Mouse (Mus musculus) cerebellum, adult 9-11 months (tissue): ENCODE data around the gene Mpo.

Experiments
- DNase-seq: peaks from one replicate; pipeline ENCODE4 v3.0.0; 2022

The Mpo gene

GRCm38 (mm10) chr11:87758161-87758911 is 35.0 kb upstream of the Mpo start:
- no peak for DNase-seq

- DNase-seq = no peak
These were observed 34.3 kb upstream of the Mpo start for GRCm38 (mm10) chr11:87758957-87759608.

- peak; percentile 62 for DNase-seq
These were observed 33.8 kb upstream of the Mpo start for GRCm38 (mm10) chr11:87759609-87760005.

- DNase-seq = peak; percentile 81
These were observed 32.9 kb upstream of the Mpo start, which contains the start of gene Tspoap1 for GRCm38 (mm10) chr11:87760301-87761081. Gene Tspoap1 (plus strand): TSS chr11:87760541.

- peak; percentile 64 for DNase-seq
These were observed 32.1 kb upstream of the Mpo start for GRCm38 (mm10) chr11:87761181-87761721.

GRCm38 (mm10) chr11:87761806-87762701 is 31.3 kb upstream of the Mpo start:
- peak; percentile 51 for DNase-seq

GRCm38 (mm10) chr11:87762702-87763385 is 30.5 kb upstream of the Mpo start:
- DNase-seq = peak; percentile 66

- peak; percentile 88 for DNase-seq
These were observed 29.8 kb upstream of the Mpo start for GRCm38 (mm10) chr11:87763511-87763987.

GRCm38 (mm10) chr11:87763988-87764876 is 29.1 kb upstream of the Mpo start:
- DNase-seq = peak; percentile 85

GRCm38 (mm10) chr11:87768745-87769144 is 24.6 kb upstream of the Mpo start:
- DNase-seq = no peak

GRCm38 (mm10) chr11:87770989-87771388 is 22.4 kb upstream of the Mpo start:
- DNase-seq = peak; percentile 63

GRCm38 (mm10) chr11:87772354-87772753 is 21.0 kb upstream of the Mpo start:
- DNase-seq = no peak

GRCm38 (mm10) chr11:87778100-87778765 is 15.1 kb upstream of the Mpo start:
- peak; percentile 94 for DNase-seq

GRCm38 (mm10) chr11:87778915-87779314 is 14.5 kb upstream of the Mpo start:
- DNase-seq = no peak

- peak; percentile 46 for DNase-seq
These were observed 14.0 kb upstream of the Mpo start for GRCm38 (mm10) chr11:87779392-87779791.

GRCm38 (mm10) chr11:87780130-87780529 is 13.3 kb upstream of the Mpo start:
- DNase-seq = no peak

GRCm38 (mm10) chr11:87790088-87790487 is 3.3 kb upstream of the Mpo start:
- DNase-seq = no peak

GRCm38 (mm10) chr11:87801711-87802275 is 8.4 kb downstream of the Mpo start:
- no peak for DNase-seq

GRCm38 (mm10) chr11:87802621-87803020 is 9.2 kb downstream of the Mpo start:
- no peak for DNase-seq
